Mouse (Mus musculus): ENCODE data around the gene Hist1h2ak. TPM values are rescaled to one million over a fixed set of nuclear protein-coding genes. Genes with fewer than 3 reads are reported as not detected.

The Hist1h2ak gene
- total RNA-seq, 2 experiments from 2014 or later = 131 to 185 TPM

Small RNAs within 50 kb of the gene (microRNA-seq; reads per million reads assigned to microRNA genes)
- not detected for gene Gm44346
- not detected for gene Gm44357
- not detected for gene Gm44367
- gene Gm44454 = not detected

Other genes with a start within 250 kb of the Hist1h2ak start
- gene Zkscan8, start 222.7 kb downstream of the Hist1h2ak start, total RNA-seq (2021) = 10 to 100 TPM; 15.0 to 15.6 TPM
- not detected for gene Olfr1366, start 211.0 kb downstream of the Hist1h2ak start, total RNA-seq (2021)
- not detected for gene Olfr1535, start 193.9 kb downstream of the Hist1h2ak start, total RNA-seq (2021)
- not detected for gene Olfr1364, start 172.1 kb downstream of the Hist1h2ak start, total RNA-seq (2021)
- not detected for gene Olfr1362, start 139.8 kb downstream of the Hist1h2ak start, total RNA-seq (2021)
- gene Olfr11, start 111.3 kb downstream of the Hist1h2ak start, total RNA-seq (2021) = not detected
- not detected for gene Olfr1361, start 90.4 kb downstream of the Hist1h2ak start, total RNA-seq (2021)
- not detected for gene Olfr1360, start 76.4 kb downstream of the Hist1h2ak start, total RNA-seq (2021)
- gene Olfr1359, start 55.7 kb downstream of the Hist1h2ak start, total RNA-seq (2021) = not detected
- 100 to 1,000 TPM; 362 to 482 TPM for gene Hist1h2bl, start 37.7 kb downstream of the Hist1h2ak start, total RNA-seq (2021)
- gene Hist1h2ai, start 37.4 kb downstream of the Hist1h2ak start, total RNA-seq (2021) = 100 to 1,000 TPM; 297 to 368 TPM
- 100 to 1,000 TPM; 508 to 651 TPM for gene Hist1h3h, start 36.2 kb downstream of the Hist1h2ak start, total RNA-seq (2021)
- 100 to 1,000 TPM; 101 to 150 TPM for gene Hist1h2bm, start 31.8 kb downstream of the Hist1h2ak start, total RNA-seq (2021)
- gene Hist1h4j, start 18.8 kb downstream of the Hist1h2ak start, total RNA-seq (2021) = 10 to 100 TPM; 70.8 to 87.9 TPM
- gene Hist1h4k, start 3.3 kb downstream of the Hist1h2ak start, total RNA-seq (2021) = 1,000 to 10,000 TPM in 1 of 2 experiments, 100 to 1,000 TPM in 1; 854 to 1,164 TPM
- 100 to 1,000 TPM; 211 to 286 TPM for gene Hist1h2bn, start 296 bp upstream of the Hist1h2ak start, total RNA-seq (2021)
- gene Hist1h1b, start 26.8 kb upstream of the Hist1h2ak start, total RNA-seq (2021) = 100 to 1,000 TPM; 246 to 294 TPM
- gene Hist1h3i, start 29.5 kb upstream of the Hist1h2ak start, total RNA-seq (2021) = 100 to 1,000 TPM; 398 to 496 TPM
- gene Hist1h2an, start 33.4 kb upstream of the Hist1h2ak start, total RNA-seq (2021) = 100 to 1,000 TPM in 1 of 2 experiments, 10 to 100 TPM in 1; 82.7 to 102 TPM
- gene Hist1h2bp, start 33.6 kb upstream of the Hist1h2ak start, total RNA-seq (2021) = 100 to 1,000 TPM; 143 to 201 TPM
- gene Hist1h2bq, start 56.4 kb upstream of the Hist1h2ak start, total RNA-seq (2021) = 100 to 1,000 TPM; 278 to 369 TPM
- 100 to 1,000 TPM; 431 to 590 TPM for gene Hist1h2ao, start 56.6 kb upstream of the Hist1h2ak start, total RNA-seq (2021)
- 100 to 1,000 TPM; 582 to 750 TPM for gene Hist1h4m, start 57.9 kb upstream of the Hist1h2ak start, total RNA-seq (2021)
- 100 to 1,000 TPM in 1 of 2 experiments, 10 to 100 TPM in 1; 93.9 to 147 TPM for gene Hist1h4n, start 78.4 kb upstream of the Hist1h2ak start, total RNA-seq (2021)
- gene Hist1h2ap, start 79.7 kb upstream of the Hist1h2ak start, total RNA-seq (2021) = 100 to 1,000 TPM; 215 to 300 TPM
- 100 to 1,000 TPM; 275 to 365 TPM for gene Hist1h2br, start 79.9 kb upstream of the Hist1h2ak start, total RNA-seq (2021)
- 1 to 10 TPM; 1.4 to 2.6 TPM for gene Zfp184, start 191.3 kb upstream of the Hist1h2ak start, total RNA-seq (2021)
- gene Pom121l2, start 227.4 kb upstream of the Hist1h2ak start, total RNA-seq (2021) = not detected